Mouse (Mus musculus) hindbrain, embryonic 11.5 days (tissue): ENCODE results near the gene Rrm2. TPM values are rescaled to one million over a fixed set of nuclear protein-coding genes. Genes with fewer than 3 reads are reported as not detected.
"Not testable (repeated sequence)": the region's sequence is repeated elsewhere in the genome, so short reads cannot be mapped to it uniquely, and the experiment has no call there.

Experiments used
- ATAC-seq: fragments of 200-750 bp; cut with Nextera tagmentation; 2 replicates; pipeline ENCODE4 v1.8.0; 2017; ENCODE audit warnings: mild to moderate bottlenecking, moderate TSS enrichment, moderate library complexity; ENCODE audit not compliant: low FRiP score
- DNase-seq: peaks from one replicate; pipeline ENCODE4 v3.0.0-alpha.2; 2015; ENCODE audit warnings: low spot score
- H3K27ac ChIP-seq: fragments of 300-500 bp; sonication (generic); 2 replicates; pipeline ENCODE4 v1.5.1; 2014; ENCODE audit warnings: mild to moderate bottlenecking, low read depth, low read length
- H3K27me3 ChIP-seq: fragments of 300-500 bp; sonication (generic); 2 replicates; pipeline ENCODE4 v1.6.1; 2014; ENCODE audit warnings: mild to moderate bottlenecking, low read length, moderate library complexity, mixed read lengths; ENCODE audit not compliant: control insufficient read depth, insufficient read depth
- H3K36me3 ChIP-seq: fragments of 300-500 bp; sonication (generic); 2 replicates; pipeline ENCODE4 v1.6.1; 2014; ENCODE audit warnings: mild to moderate bottlenecking, low read length, moderate library complexity, mixed read lengths; ENCODE audit not compliant: control insufficient read depth, insufficient read depth
- H3K4me1 ChIP-seq: fragments of 300-500 bp; sonication (generic); replicated peaks from 2 replicates; pipeline ENCODE4 v1.6.1; 2014; ENCODE audit warnings: low read length, mixed read lengths; ENCODE audit not compliant: control insufficient read depth, insufficient read depth
- H3K4me2 ChIP-seq: fragments of 300-500 bp; sonication (generic); replicated peaks from 2 replicates; pipeline ENCODE4 v1.6.1; 2014; ENCODE audit warnings: mild to moderate bottlenecking, low read depth, low read length
- H3K4me3 ChIP-seq: fragments of 300-500 bp; sonication (generic); 2 replicates; pipeline ENCODE4 v1.5.1; 2014; ENCODE audit warnings: low read depth, low read length
- H3K9ac ChIP-seq: fragments of 300-500 bp; sonication (generic); 2 replicates; pipeline ENCODE4 v1.6.1; 2014; ENCODE audit warnings: low read depth, low read length
- H3K9me3 ChIP-seq: fragments of 300-500 bp; sonication (generic); 2 replicates; pipeline ENCODE4 v1.6.1; 2016; ENCODE audit warnings: low read length; ENCODE audit not compliant: control insufficient read depth
- WGBS: fragments of 180-500 bp; shearing (Covaris S2); extraction: QIAGEN DNeasy Blood & Tissue Kit; methylation state at CpG from one replicate; pipeline ENCODE4 v1.1.7; 2014; 5-methylcytosine and 5-hydroxymethylcytosine counted together
- polyA plus RNA-seq: library from polyadenylated mRNA; unstranded; fragments of >200 nt; fragmentation: Nextera tagmentation; extraction: Ambion mirVana; gene quantifications from 2 replicates; pipeline ENCODE4 v1.2.1, GENCODE M21; 2014

The Rrm2 gene
- polyA plus RNA-seq, 1 experiment from 2014 or later, result 335 TPM

DNA sequence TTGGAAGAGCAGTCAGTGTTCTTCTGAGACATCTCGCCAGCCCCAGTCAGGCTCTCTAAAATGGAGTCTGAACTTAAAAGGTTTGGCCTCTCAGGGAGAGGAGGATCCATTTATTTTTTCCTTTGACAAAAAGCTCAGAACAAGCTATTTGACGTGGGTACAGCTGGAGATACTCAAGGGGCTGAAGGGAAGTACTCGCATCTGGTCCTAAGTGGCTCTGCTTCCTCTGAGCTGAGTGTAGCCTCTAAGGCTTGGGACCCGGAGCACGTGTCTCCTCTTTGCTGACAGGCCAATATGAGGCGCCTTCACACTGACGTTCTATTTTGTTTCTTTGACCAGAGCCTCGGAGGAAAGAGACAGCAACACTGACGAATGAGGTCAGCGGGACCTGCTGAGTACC, 8.5 kb upstream of the Rrm2 start:
- DNase-seq (no peak), ATAC-seq (no peak)
- no peaks in the 10 kb centered on the region for H3K36me3 ChIP-seq
- H3K9ac ChIP-seq, result no peak overlapping the region
- H3K4me3 ChIP-seq, result no peak overlapping the region
- no peak overlapping the region for H3K27ac ChIP-seq
- no peaks in the 10 kb centered on the region for H3K9me3 ChIP-seq
- no peaks in the 10 kb centered on the region for H3K27me3 ChIP-seq
- no peak overlapping the region for H3K4me2 ChIP-seq
- WGBS, result 66% methylated on average over 10 of the region's 10 CpGs
- H3K4me1 ChIP-seq, result no peaks in the 10 kb centered on the region

DNA sequence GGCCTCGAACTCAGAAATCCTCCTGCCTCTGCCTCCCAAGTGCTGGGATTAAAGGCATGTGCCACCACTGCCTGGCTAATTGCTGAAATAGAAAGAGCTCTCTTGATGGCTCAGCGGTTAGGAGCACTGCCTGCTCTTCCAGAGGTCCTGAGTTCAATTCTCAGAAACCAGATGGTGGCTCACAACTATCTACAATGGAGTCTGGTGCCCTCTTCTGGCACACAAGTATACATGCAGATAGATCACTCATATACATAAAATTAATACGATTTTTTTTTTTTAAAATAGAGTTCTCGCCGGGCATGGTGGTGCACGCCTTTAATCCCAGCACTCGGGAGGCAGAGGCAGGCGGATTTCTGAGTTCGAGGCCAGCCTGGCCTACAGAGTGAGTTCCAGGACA, 6.4 kb upstream of the Rrm2 start:
- H3K27ac ChIP-seq, ATAC-seq, H3K4me3 ChIP-seq, H3K36me3 ChIP-seq, H3K27me3 ChIP-seq, H3K9me3 ChIP-seq, H3K9ac ChIP-seq, DNase-seq, H3K4me1 ChIP-seq, H3K4me2 ChIP-seq: not testable (repeated sequence)
- WGBS, result 88% methylated on average over 9 of the region's 9 CpGs

GRCm38 (mm10) chr12:24703013-24703412, 5.0 kb upstream of the Rrm2 start:
- WGBS, result 86% methylated on average over 3 of the region's 3 CpGs
- Histone ChIP-seq H3K27ac (no peak overlapping the region), H3K9me3 (no peaks in the 10 kb centered on the region), H3K4me1 (no peaks in the 10 kb centered on the region), H3K4me2 (no peak overlapping the region), H3K9ac (no peak overlapping the region), H3K27me3 (no peaks in the 10 kb centered on the region), H3K4me3 (no peak overlapping the region), H3K36me3 (no peaks in the 10 kb centered on the region)
- no peak for ATAC-seq
- no peak for DNase-seq

- Histone ChIP-seq H3K9ac (no peak overlapping the region), H3K4me3 (no peak overlapping the region), H3K4me2 (no peak overlapping the region), H3K4me1 (no peaks in the 10 kb centered on the region), H3K27me3 (no peaks in the 10 kb centered on the region), H3K36me3 (no peaks in the 10 kb centered on the region), H3K27ac (no peak overlapping the region), H3K9me3 (no peaks in the 10 kb centered on the region)
- WGBS, result 89% methylated on average over 15 of the region's 15 CpGs
- ATAC-seq, result no peak
- DNase-seq, result no peak
Observed at GRCm38 (mm10) chr12:24705502-24706263, 2.4 kb upstream of the Rrm2 start.

GRCm38 (mm10) chr12:24706764-24707479, 1.1 kb upstream of the Rrm2 start:
- H3K27me3 ChIP-seq, result no peaks in the 10 kb centered on the region
- no peaks in the 10 kb centered on the region for H3K9me3 ChIP-seq
- no peak overlapping the region for H3K27ac ChIP-seq

GRCm38 (mm10) chr12:24707480-24707802, 600 bp upstream of the Rrm2 start:
- DNase-seq (no peak), ATAC-seq (no peak)
- H3K27me3 ChIP-seq, result no peaks in the 10 kb centered on the region
- H3K4me1 ChIP-seq, result no peaks in the 10 kb centered on the region
- H3K9ac ChIP-seq, result peak overlapping the region; percentile 77
- no peaks in the 10 kb centered on the region for H3K9me3 ChIP-seq
- whole genome bisulfite sequencing, result 0% methylated on average over 9 of the region's 9 CpGs
- peaks cover 7% of the 10 kb centered on the region for H3K36me3 ChIP-seq
- no peak overlapping the region for H3K27ac ChIP-seq
- H3K4me2 ChIP-seq, result peak overlapping the region; percentile 76
- peak overlapping the region; percentile 75 for H3K4me3 ChIP-seq

More at GRCm38 (mm10) chr12:24706764-24707479, 1.1 kb upstream of the Rrm2 start:
- DNase-seq (peak; percentile 61), ATAC-seq (peak; percentile 13; the same call in 1 of the 2 replicates)
- peaks cover 2% of the 10 kb centered on the region for H3K36me3 ChIP-seq
- peak overlapping the region; percentile 77 for H3K9ac ChIP-seq
- peak overlapping the region; percentile 75 for H3K4me3 ChIP-seq
- H3K4me1 ChIP-seq, result no peaks in the 10 kb centered on the region
- under 1% methylated on average over 27 of the region's 27 CpGs for WGBS
- peak overlapping the region; percentile 76 for H3K4me2 ChIP-seq

DNA sequence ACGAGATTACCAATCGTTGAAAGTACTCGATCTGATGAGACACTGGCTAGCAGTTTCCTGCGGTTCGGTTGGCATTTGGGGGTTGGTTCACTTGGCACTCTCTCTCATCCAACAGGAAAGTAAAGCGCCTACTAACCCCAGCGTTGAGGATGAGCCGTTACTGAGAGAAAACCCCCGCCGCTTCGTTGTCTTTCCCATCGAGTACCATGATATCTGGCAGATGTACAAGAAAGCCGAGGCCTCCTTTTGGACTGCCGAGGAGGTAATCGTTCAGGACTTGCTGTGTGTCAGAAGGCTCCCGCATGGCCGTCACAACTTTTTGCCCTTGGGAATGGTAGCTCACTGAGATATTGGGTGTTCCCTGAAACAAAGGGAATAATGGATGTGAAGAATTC, 780 bp downstream of the Rrm2 start:
- no peaks in the 10 kb centered on the region for H3K4me1 ChIP-seq
- no peak for DNase-seq
- under 1% methylated on average over 17 of the region's 17 CpGs for WGBS

GRCm38 (mm10) chr12:24709409-24709808, 1.4 kb downstream of the Rrm2 start:
- H3K27ac ChIP-seq, result no peak overlapping the region
- peak overlapping the region; percentile 77 for H3K9ac ChIP-seq
- no peaks in the 10 kb centered on the region for H3K27me3 ChIP-seq
- H3K9me3 ChIP-seq, result no peaks in the 10 kb centered on the region
- H3K4me2 ChIP-seq, result peak overlapping the region; percentile 76
- peaks cover 9% of the 10 kb centered on the region for H3K36me3 ChIP-seq
- DNase-seq (peak; percentile 38), ATAC-seq (no peak)
- peak overlapping the region; percentile 75 for H3K4me3 ChIP-seq
- no peaks in the 10 kb centered on the region for H3K4me1 ChIP-seq
- 25% methylated on average over 6 of the region's 6 CpGs for WGBS

More for the DNA sequence above, 780 bp downstream of the Rrm2 start:
- H3K27ac ChIP-seq, result no peak overlapping the region
- peak overlapping the region; percentile 75 for H3K4me3 ChIP-seq
- H3K36me3 ChIP-seq, result peaks cover 9% of the 10 kb centered on the region
- H3K27me3 ChIP-seq, result no peaks in the 10 kb centered on the region
- no peak for ATAC-seq
- H3K9ac ChIP-seq, result peak overlapping the region; percentile 77
- peak overlapping the region; percentile 76 for H3K4me2 ChIP-seq
- H3K9me3 ChIP-seq, result no peaks in the 10 kb centered on the region
